Mouse (Mus musculus) cerebellum, adult 11-12 months (tissue): ENCODE measurements around the gene Tmpo.
A peak's percentile ranks its signal among the peaks of the same experiment; 100 is the strongest.

Experiments
- DNase-seq: peaks from one replicate; pipeline ENCODE4 v3.0.0; 2022

Tmpo gene

DNA sequence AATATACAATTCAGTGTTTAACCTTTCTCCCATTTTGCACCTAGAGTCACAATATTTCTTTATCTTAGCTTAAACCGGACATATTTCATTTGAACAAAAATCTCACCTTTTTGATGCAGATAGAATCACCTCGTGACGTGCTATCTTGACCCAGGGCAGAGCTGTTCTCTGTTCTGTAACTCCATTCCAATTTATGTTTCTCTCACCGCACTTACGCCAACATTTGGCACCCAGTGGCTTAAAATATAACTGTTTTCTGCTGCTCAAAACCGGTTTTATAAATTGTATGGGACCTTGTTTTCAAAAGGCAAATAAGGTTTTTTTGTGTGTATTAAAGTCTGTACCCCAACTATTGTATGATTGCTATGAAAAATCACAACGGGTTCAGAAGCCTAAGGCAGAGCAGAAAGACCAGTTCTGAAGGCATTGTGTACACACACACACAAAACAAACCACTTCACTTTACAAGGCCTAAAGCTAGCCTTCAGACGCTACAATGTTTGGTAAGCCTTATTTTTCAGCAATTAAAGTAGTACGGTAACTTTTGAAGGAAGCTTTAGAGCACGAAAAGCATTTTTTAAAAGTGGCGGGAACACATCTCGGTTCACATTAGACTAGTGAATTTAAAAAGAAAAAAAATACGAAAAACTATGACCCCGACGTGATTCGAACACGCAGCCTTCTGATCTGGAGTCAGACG lies at the start of gene Tmpo:
Tmpo (minus strand) TSS at position 555 of the 700 bp plus-strand sequence.
- no peak for DNase-seq

DNA sequence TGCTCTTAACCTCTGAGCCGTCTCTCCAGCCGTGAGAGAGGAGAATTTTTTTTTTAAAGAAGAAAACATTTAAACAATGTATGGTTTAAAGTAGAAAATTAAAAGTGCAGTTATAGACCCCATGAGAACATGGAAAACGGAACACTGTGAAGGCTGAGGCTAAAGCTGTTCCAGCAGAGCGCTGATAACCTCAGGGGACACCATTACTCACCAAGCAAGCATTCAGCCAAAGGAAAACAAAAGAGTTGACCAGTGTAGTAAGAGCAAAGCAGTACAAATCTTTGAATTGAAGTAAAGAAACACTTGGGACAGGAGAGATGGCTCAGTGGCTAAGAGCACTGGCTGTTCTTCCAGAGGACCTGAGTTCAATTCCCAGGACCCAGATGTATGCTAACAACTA lies 49.3 kb upstream of the Tmpo start:
- no peak for DNase-seq

GRCm38 (mm10) chr10:91229518-91229961 lies 48.4 kb upstream of the Tmpo start:
- DNase-seq = peak; percentile 8

GRCm38 (mm10) chr10:91228924-91229517 lies 47.9 kb upstream of the Tmpo start:
- no peak for DNase-seq

- DNase-seq = no peak
Measured at GRCm38 (mm10) chr10:91227034-91227433, 45.9 kb upstream of the Tmpo start.

DNA sequence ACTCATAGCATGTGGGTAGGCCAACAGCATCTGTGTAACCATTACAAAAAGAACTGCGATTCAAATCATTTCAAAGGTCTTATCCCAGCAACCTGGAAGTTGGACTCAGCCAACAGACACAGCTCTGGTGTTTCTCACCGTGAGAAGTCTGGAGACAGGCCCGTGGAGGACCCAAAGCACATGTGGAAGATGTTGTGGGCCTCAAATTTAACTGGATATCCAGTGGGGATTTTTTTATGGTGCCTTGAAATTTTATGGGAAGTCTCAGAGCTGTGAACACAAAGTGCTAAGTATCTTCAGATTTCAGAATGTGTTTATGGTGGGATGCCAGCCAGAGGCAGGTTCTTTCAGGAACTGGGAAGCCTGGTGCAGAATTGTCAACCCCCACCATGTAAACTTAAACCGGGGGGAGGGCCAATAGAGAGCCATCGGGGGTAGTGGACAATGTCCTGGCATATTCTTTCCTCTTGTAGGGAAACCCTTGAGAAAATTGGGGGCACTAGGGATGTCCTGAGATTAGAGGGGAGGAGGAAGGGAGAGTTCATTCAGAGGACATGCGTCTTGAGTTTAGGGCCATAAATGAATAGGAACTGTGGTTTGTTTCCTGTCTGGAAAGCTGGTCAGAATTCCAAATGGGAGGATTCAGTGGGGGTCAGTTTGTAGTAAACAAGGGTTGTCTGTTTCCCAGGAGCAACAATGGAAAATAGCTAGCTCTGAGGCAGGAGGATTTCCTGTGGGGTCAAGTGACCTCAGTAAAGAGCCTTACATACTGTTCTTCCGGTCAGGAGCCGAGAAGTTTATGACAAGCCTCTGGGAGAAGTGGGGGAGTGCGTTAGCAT lies 41.5 kb upstream of the Tmpo start:
- DNase-seq = no peak

- no peak for DNase-seq
Measured at GRCm38 (mm10) chr10:91208899-91209667, 28.0 kb upstream of the Tmpo start.

GRCm38 (mm10) chr10:91208461-91208860 lies 27.3 kb upstream of the Tmpo start:
- DNase-seq = no peak

GRCm38 (mm10) chr10:91207275-91207674 lies 26.2 kb upstream of the Tmpo start:
- no peak for DNase-seq

DNA sequence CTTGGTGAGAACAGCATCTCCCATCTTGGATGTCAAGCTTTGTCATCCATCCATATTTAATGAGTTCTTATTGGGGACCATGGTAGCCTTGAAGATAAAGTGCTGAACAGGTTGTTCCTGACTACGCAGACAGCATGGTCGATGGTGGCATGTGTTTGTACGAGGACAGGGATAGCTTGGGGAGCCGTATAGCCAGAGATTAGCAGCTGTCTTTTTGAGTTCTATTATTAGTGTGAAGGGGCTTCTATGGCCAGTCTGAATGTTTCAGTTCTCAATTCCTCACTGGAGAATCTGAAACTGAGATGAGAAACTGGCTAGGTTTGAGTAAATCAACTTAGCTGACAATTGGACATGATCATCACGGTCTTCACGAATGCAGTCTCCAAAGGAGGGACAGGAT lies 24.5 kb upstream of the Tmpo start:
- DNase-seq = no peak

DNA sequence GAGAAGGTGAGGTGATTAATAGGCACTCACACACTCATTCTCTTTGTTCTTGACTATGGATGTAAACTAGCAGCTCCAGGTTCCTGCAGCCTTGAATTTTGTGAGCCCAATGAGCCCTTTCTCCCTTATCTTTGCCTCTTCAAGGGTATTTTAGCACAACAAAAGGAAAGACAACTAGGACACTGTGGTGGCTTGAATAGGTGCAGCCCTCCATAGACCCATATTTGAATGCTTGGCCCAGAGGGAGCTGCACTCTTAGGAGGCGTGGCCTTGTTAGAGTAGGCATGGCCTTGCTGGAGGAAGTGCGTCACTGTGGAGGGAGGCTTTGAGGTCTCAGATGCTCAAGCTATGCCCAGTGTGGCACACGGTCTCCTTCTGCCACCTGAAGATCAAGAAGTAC lies 19.5 kb upstream of the Tmpo start:
- DNase-seq = no peak

DNA sequence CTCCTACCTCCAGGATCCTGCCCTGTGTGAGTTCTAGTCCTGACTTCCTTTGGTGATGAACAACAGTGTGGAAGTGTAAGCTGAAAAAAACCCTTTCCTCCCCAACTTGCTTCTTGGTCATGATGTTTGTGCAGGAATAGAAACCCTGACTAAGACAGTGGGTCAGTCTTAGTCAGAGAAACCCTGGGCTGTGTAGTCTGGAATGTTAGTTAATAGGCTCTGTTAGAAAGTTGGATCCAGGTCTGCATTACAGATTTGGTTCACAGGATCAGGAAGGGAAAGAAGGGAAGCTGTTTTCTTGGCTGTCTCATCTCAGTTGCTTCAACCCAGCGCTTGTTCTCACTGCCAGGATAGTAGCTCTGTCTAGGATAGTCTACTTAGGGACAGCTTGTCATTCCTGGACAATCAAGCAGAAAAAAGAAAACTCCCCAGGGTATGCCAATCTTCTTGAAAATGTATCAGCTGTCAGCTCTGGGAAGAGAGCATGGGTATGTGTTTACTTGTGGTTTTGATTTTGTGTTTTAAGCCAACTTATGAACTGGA lies 18.2 kb upstream of the Tmpo start:
- DNase-seq = no peak

- no peak for DNase-seq
Measured at GRCm38 (mm10) chr10:91197704-91198103, 16.6 kb upstream of the Tmpo start.

- no peak for DNase-seq
Measured at GRCm38 (mm10) chr10:91196778-91197177, 15.7 kb upstream of the Tmpo start.

- DNase-seq = no peak
Measured at GRCm38 (mm10) chr10:91195680-91196079, 14.6 kb upstream of the Tmpo start.

DNA sequence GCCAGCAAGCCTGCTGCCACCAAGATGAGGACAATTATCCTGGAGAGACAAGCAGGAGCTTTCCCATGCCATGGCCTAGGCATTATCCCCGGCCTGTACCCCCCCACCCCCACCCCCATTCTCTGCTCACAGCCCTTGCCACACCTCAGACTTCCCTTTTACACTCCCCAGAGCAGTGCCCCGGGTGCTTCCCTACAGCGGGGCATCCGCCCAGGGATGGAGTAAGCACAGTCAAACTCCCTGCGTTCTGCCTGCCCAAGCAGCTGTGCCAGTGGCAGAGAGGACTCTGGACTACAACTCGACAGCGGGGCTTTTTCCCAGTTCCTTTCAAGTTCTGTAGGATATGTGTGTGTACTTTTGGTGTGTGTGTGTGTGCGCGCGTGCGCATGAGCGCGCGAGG lies 14.0 kb upstream of the Tmpo start:
- DNase-seq = no peak

GRCm38 (mm10) chr10:91191851-91192250 lies 10.7 kb upstream of the Tmpo start:
- no peak for DNase-seq

DNA sequence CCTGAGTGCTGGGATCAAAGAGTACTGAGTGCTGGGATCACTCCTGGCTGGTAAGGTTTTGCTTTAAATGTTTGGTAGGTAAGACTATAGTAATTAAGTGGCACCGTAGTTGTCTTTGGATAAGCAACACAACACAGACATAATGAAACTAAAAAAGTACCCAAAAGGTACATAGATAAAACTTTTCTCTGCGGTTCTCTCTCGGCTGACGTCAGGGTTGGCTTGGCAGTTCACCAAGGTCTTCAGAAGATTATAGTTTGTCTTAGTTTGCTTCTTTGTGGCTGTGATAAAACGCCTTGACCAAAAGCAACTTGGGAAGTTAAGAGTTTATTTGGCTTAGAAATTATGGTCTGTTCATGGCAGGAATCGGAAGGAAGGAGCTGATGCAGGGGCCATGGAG lies 8.4 kb upstream of the Tmpo start:
- no peak for DNase-seq

DNA sequence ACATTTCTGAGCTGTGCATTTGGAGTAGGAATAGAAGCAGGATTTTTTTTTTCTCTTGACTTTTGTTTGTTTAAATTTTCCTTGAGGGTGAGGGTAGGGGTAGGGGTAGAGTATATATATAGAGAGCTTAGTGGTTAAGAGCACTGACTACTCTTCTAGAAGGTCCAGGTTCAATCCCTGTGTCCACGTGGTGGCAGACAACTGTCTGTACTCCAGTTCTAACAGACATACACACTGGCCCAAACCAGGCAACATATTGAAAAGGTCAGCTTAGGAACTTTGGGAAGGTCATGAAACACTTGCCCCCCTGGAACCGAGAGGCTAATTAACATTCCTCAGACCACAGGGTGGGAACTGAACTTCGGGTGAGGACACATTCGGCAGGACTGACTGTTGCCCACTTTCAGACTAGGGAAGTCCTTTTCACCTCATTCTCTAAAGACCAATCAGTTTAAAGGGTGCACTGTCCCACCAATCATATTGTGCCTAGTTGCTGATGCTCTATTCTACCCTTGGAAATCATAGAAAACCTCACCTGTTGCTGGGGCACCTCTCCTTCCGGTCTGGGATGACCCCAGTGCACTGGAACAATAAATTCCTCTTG lies 7.7 kb upstream of the Tmpo start:
- DNase-seq = no peak

DNA sequence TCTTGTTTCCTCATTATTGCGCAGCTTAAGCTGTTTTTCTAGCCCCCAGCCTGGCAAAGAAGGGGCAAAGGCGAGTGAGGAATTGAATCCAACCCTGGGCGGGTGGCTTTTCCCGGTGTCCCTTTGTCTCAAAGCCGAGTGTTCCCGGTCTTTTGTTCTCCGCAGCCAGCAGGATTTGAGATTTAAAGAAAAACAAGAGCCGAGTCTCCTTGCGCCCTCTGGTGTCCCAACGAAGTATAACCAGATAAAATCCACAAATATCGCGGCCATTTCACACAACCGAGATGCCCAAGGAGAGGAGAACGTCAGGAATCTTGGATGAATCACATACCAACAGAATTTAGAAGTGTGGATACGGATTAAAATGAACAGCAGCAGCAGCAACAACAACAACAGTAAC lies 6.8 kb upstream of the Tmpo start:
- peak; percentile 85 for DNase-seq

DNA sequence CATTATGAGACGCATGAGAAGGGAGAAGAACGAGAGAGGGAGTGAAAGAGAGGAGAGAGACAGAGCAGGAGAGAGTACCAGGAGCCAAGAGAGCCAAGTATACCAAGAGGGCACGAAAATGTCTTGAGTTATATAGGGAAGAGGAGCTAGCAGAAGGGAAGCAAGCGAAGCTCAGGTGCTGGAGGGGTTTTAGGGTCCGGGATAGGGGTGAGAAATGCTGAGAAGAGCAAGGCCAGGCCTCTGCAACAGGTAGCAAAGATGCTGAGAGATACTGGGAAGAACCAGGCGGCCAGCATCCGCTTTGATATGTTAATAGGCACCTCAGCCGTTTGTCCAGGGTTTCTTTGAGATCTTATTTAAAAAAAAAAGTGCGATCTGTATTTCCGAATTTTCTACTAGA lies 6.2 kb upstream of the Tmpo start:
- no peak for DNase-seq

GRCm38 (mm10) chr10:91185721-91186120 lies 4.6 kb upstream of the Tmpo start:
- no peak for DNase-seq
